Mouse (Mus musculus): ENCODE measurements around the gene C1qa. TPM values are rescaled to one million over a fixed set of nuclear protein-coding genes. Genes with fewer than 3 reads are reported as not detected.

C1qa gene
- polyA plus RNA-seq, 1 experiment from 2014 or later = 34.5 TPM

- WGBS = 43% methylated on average over 9 of the region's 9 CpGs
- no peaks in the 10 kb centered on the region for H3K9me3 ChIP-seq (ENCODE audit: control insufficient read depth, low read depth, low read length)
- H3K27me3 ChIP-seq (ENCODE audit: control insufficient read depth, insufficient read depth, low read length) = peaks cover 6% of the 10 kb centered on the region; the same call in 1 of the 2 replicates
- H3K36me3 ChIP-seq (ENCODE audit: control insufficient read depth, insufficient read depth, low read length) = no peaks in the 10 kb centered on the region
- no peak for ATAC-seq (ENCODE audit: insufficient number of reproducible peaks, insufficient read depth, low FRiP score, low read depth)
- H3K4me2 ChIP-seq (replicated peaks; ENCODE audit: low read depth, low read length) = no peak overlapping the region
- H3K4me3 ChIP-seq (ENCODE audit: low read depth, low read length) = no peak overlapping the region
- no peaks in the 10 kb centered on the region for H3K4me1 ChIP-seq (ENCODE audit: control insufficient read depth, insufficient read depth, low read length)
- no peak overlapping the region for H3K27ac ChIP-seq (ENCODE audit: low read length)
- no peak overlapping the region for H3K9ac ChIP-seq (replicated peaks; ENCODE audit: low read depth, low read length)
These were observed 13.2 kb upstream of the C1qa start for GRCm38 (mm10) chr4:136911804-136912203.

GRCm38 (mm10) chr4:136911211-136911646 is 12.6 kb upstream of the C1qa start:
- no peak overlapping the region for H3K4me3 ChIP-seq (ENCODE audit: low read depth, low read length)
- no peak overlapping the region for H3K27ac ChIP-seq (ENCODE audit: low read length)
- H3K9me3 ChIP-seq (ENCODE audit: control insufficient read depth, low read depth, low read length) = no peaks in the 10 kb centered on the region
- WGBS = 8% methylated on average over 17 of the region's 17 CpGs
- no peak overlapping the region for H3K4me2 ChIP-seq (replicated peaks; ENCODE audit: low read depth, low read length)
- no peak for ATAC-seq (ENCODE audit: insufficient number of reproducible peaks, insufficient read depth, low FRiP score, low read depth)
- no peaks in the 10 kb centered on the region for H3K4me1 ChIP-seq (ENCODE audit: control insufficient read depth, insufficient read depth, low read length)
- H3K9ac ChIP-seq (replicated peaks; ENCODE audit: low read depth, low read length) = no peak overlapping the region
- H3K27me3 ChIP-seq (ENCODE audit: control insufficient read depth, insufficient read depth, low read length) = peaks cover 7% of the 10 kb centered on the region
- H3K36me3 ChIP-seq (ENCODE audit: control insufficient read depth, insufficient read depth, low read length) = no peaks in the 10 kb centered on the region

- Histone ChIP-seq H3K9me3 (ENCODE audit: control insufficient read depth, low read depth, low read length) (no peaks in the 10 kb centered on the region), H3K27ac (ENCODE audit: low read length) (no peak overlapping the region), H3K36me3 (ENCODE audit: control insufficient read depth, insufficient read depth, low read length) (no peaks in the 10 kb centered on the region), H3K9ac (replicated peaks; ENCODE audit: low read depth, low read length) (no peak overlapping the region), H3K4me2 (replicated peaks; ENCODE audit: low read depth, low read length) (no peak overlapping the region), H3K4me1 (ENCODE audit: control insufficient read depth, insufficient read depth, low read length) (no peaks in the 10 kb centered on the region), H3K27me3 (ENCODE audit: control insufficient read depth, insufficient read depth, low read length) (peaks cover 22% of the 10 kb centered on the region), H3K4me3 (ENCODE audit: low read depth, low read length) (no peak overlapping the region)
- no peak for ATAC-seq (ENCODE audit: insufficient number of reproducible peaks, insufficient read depth, low FRiP score, low read depth)
These were observed 9.2 kb upstream of the C1qa start for GRCm38 (mm10) chr4:136907809-136908208.

GRCm38 (mm10) chr4:136907033-136907432 is 8.4 kb upstream of the C1qa start:
- Histone ChIP-seq H3K9me3 (ENCODE audit: control insufficient read depth, low read depth, low read length) (no peaks in the 10 kb centered on the region), H3K27me3 (ENCODE audit: control insufficient read depth, insufficient read depth, low read length) (peaks cover 19% of the 10 kb centered on the region), H3K9ac (replicated peaks; ENCODE audit: low read depth, low read length) (no peak overlapping the region), H3K4me3 (ENCODE audit: low read depth, low read length) (no peak overlapping the region), H3K27ac (ENCODE audit: low read length) (no peak overlapping the region), H3K36me3 (ENCODE audit: control insufficient read depth, insufficient read depth, low read length) (no peaks in the 10 kb centered on the region), H3K4me2 (replicated peaks; ENCODE audit: low read depth, low read length) (no peak overlapping the region), H3K4me1 (ENCODE audit: control insufficient read depth, insufficient read depth, low read length) (no peaks in the 10 kb centered on the region)
- no peak for ATAC-seq (ENCODE audit: insufficient number of reproducible peaks, insufficient read depth, low FRiP score, low read depth)
- WGBS = 12% methylated on average over 7 of the region's 7 CpGs

GRCm38 (mm10) chr4:136904767-136905539 is 6.3 kb upstream of the C1qa start:
- peaks cover 16% of the 10 kb centered on the region; the same call in 1 of the 2 replicates for H3K27me3 ChIP-seq (ENCODE audit: control insufficient read depth, insufficient read depth, low read length)
- H3K4me2 ChIP-seq (replicated peaks; ENCODE audit: low read depth, low read length) = no peak overlapping the region
- no peaks in the 10 kb centered on the region for H3K36me3 ChIP-seq (ENCODE audit: control insufficient read depth, insufficient read depth, low read length)
- H3K9ac ChIP-seq (replicated peaks; ENCODE audit: low read depth, low read length) = no peak overlapping the region
- H3K9me3 ChIP-seq (ENCODE audit: control insufficient read depth, low read depth, low read length) = no peaks in the 10 kb centered on the region
- no peaks in the 10 kb centered on the region for H3K4me1 ChIP-seq (ENCODE audit: control insufficient read depth, insufficient read depth, low read length)
- no peak overlapping the region for H3K4me3 ChIP-seq (ENCODE audit: low read depth, low read length)
- 2% methylated on average over 22 of the region's 23 CpGs for WGBS
- H3K27ac ChIP-seq (ENCODE audit: low read length) = no peak overlapping the region
- ATAC-seq (ENCODE audit: insufficient number of reproducible peaks, insufficient read depth, low FRiP score, low read depth) = no peak

- Histone ChIP-seq H3K4me1 (ENCODE audit: control insufficient read depth, insufficient read depth, low read length) (peaks cover 13% of the 10 kb centered on the region; the same call in 1 of the 2 replicates), H3K36me3 (ENCODE audit: control insufficient read depth, insufficient read depth, low read length) (no peaks in the 10 kb centered on the region), H3K9me3 (ENCODE audit: control insufficient read depth, low read depth, low read length) (no peaks in the 10 kb centered on the region), H3K9ac (replicated peaks; ENCODE audit: low read depth, low read length) (no peak overlapping the region), H3K4me3 (ENCODE audit: low read depth, low read length) (no peak overlapping the region), H3K27ac (ENCODE audit: low read length) (no peak overlapping the region), H3K27me3 (ENCODE audit: control insufficient read depth, insufficient read depth, low read length) (no peaks in the 10 kb centered on the region), H3K4me2 (replicated peaks; ENCODE audit: low read depth, low read length) (no peak overlapping the region)
- no peak for ATAC-seq (ENCODE audit: insufficient number of reproducible peaks, insufficient read depth, low FRiP score, low read depth)
- 62% methylated on average over 7 of the region's 7 CpGs for WGBS
These were observed 551 bp upstream of the C1qa start for GRCm38 (mm10) chr4:136899154-136899553.

GRCm38 (mm10) chr4:136898084-136898598 is 462 bp downstream of the C1qa start:
- 16% methylated on average over 9 of the region's 9 CpGs for WGBS
- H3K27ac ChIP-seq (ENCODE audit: low read length) = peak overlapping the region; percentile 30; the same call in 1 of the 2 replicates
- H3K4me1 ChIP-seq (ENCODE audit: control insufficient read depth, insufficient read depth, low read length) = peaks cover 13% of the 10 kb centered on the region; the same call in 1 of the 2 replicates
- peak; percentile 26; the same call in 1 of the 2 replicates for ATAC-seq (ENCODE audit: insufficient number of reproducible peaks, insufficient read depth, low FRiP score, low read depth)
- H3K4me3 ChIP-seq (ENCODE audit: low read depth, low read length) = no peak overlapping the region
- H3K36me3 ChIP-seq (ENCODE audit: control insufficient read depth, insufficient read depth, low read length) = no peaks in the 10 kb centered on the region
- H3K9ac ChIP-seq (replicated peaks; ENCODE audit: low read depth, low read length) = no peak overlapping the region
- no peaks in the 10 kb centered on the region for H3K27me3 ChIP-seq (ENCODE audit: control insufficient read depth, insufficient read depth, low read length)
- no peaks in the 10 kb centered on the region for H3K9me3 ChIP-seq (ENCODE audit: control insufficient read depth, low read depth, low read length)
- H3K4me2 ChIP-seq (replicated peaks; ENCODE audit: low read depth, low read length) = no peak overlapping the region

- Histone ChIP-seq H3K4me2 (replicated peaks; ENCODE audit: low read depth, low read length) (no peak overlapping the region), H3K4me3 (ENCODE audit: low read depth, low read length) (no peak overlapping the region), H3K4me1 (ENCODE audit: control insufficient read depth, insufficient read depth, low read length) (peaks cover 13% of the 10 kb centered on the region; the same call in 1 of the 2 replicates), H3K9me3 (ENCODE audit: control insufficient read depth, low read depth, low read length) (no peaks in the 10 kb centered on the region), H3K27ac (ENCODE audit: low read length) (no peak overlapping the region), H3K36me3 (ENCODE audit: control insufficient read depth, insufficient read depth, low read length) (no peaks in the 10 kb centered on the region), H3K27me3 (ENCODE audit: control insufficient read depth, insufficient read depth, low read length) (no peaks in the 10 kb centered on the region), H3K9ac (replicated peaks; ENCODE audit: low read depth, low read length) (no peak overlapping the region)
- WGBS = 27% methylated on average over 10 of the region's 10 CpGs
- ATAC-seq (ENCODE audit: insufficient number of reproducible peaks, insufficient read depth, low FRiP score, low read depth) = no peak
These were observed 2.1 kb downstream of the C1qa start for GRCm38 (mm10) chr4:136896461-136896860.
